Mouse (Mus musculus): ENCODE results near the gene Hoxd9. TPM values are rescaled to one million over a fixed set of nuclear protein-coding genes. Genes with fewer than 3 reads are reported as not detected.
A peak's percentile ranks its signal among the peaks of the same experiment; 100 is the strongest.

Hoxd9 gene
- polyA plus RNA-seq, 1 experiment from 2014 or later = 0.13 TPM

GRCm38 (mm10) chr2:74749337-74750121, 52.0 kb downstream of the Hoxd9 start:
- Histone ChIP-seq H3K4me3 (ENCODE audit: low read depth, low read length) (peak overlapping the region; percentile 18), H3K9ac (no peak overlapping the region), H3K4me2 (peak overlapping the region; percentile 54), H3K9me3 (ENCODE audit: low read depth, low read length) (no peaks in the 10 kb centered on the region), H3K27ac (ENCODE audit: low read depth) (no peak overlapping the region), H3K4me1 (ENCODE audit: insufficient read depth) (no peaks in the 10 kb centered on the region), H3K27me3 (ENCODE audit: insufficient read depth, low read length) (peaks cover 100% of the 10 kb centered on the region), H3K36me3 (ENCODE audit: insufficient read depth) (no peaks in the 10 kb centered on the region)
- peak; percentile 19; the same call in 1 of the 2 replicates for ATAC-seq (ENCODE audit: insufficient read depth)
- no peak for TF ChIP-seq CTCF (IDR thresholded peaks at IDR 0.05; ENCODE audit: low read depth)
- under 1% methylated on average over 47 of the region's 47 CpGs for WGBS
- DNase-seq = no peak

MicroRNAs encoded within 50 kb of the gene (microRNA counts, 519-probe panel; counts per million panel counts)
- microRNA mmu-miR-10b = 1,234 counts per million, percentile 5 among the panel's probes with 10 or more counts

Small RNA genes lying within 50 kb of the gene (microRNA-seq; reads per million reads assigned to microRNA genes)
- gene Gm44463 (ENCODE audit: borderline number of aligned reads) (not detected), gene Mir10b (ENCODE audit: borderline number of aligned reads) (687 reads per million, percentile 70 among the genes with 10 or more reads in this experiment)

Other genes starting within 250 kb of the Hoxd9 start
- 28.6 and 30.4 TPM in 2 replicates for gene Lnpk, start 118.3 kb upstream of the Hoxd9 start, polyA plus RNA-seq (2014; fragmentation: Nextera tagmentation; extraction: Ambion mirVana)
- gene Evx2, start 38.2 kb upstream of the Hoxd9 start, polyA plus RNA-seq (2014; fragmentation: Nextera tagmentation; extraction: Ambion mirVana) = not detected in 2 replicates
- not detected in 2 replicates for gene Hoxd13, start 29.4 kb upstream of the Hoxd9 start, polyA plus RNA-seq (2014; fragmentation: Nextera tagmentation; extraction: Ambion mirVana)
- not detected in 2 replicates for gene Hoxd12, start 22.7 kb upstream of the Hoxd9 start, polyA plus RNA-seq (2014; fragmentation: Nextera tagmentation; extraction: Ambion mirVana)
- not detected in 2 replicates for gene Hoxd11, start 18.2 kb upstream of the Hoxd9 start, polyA plus RNA-seq (2014; fragmentation: Nextera tagmentation; extraction: Ambion mirVana)
- gene Hoxd10, start 5.8 kb upstream of the Hoxd9 start, polyA plus RNA-seq (2014; fragmentation: Nextera tagmentation; extraction: Ambion mirVana) = 0.14 TPM in 1 of 2 replicates, not detected in the other
- gene Hoxd8, start 6.9 kb downstream of the Hoxd9 start, polyA plus RNA-seq (2014; fragmentation: Nextera tagmentation; extraction: Ambion mirVana) = 0.27 and 0.29 TPM in 2 replicates
- gene Hoxd3, start 14.2 kb downstream of the Hoxd9 start, polyA plus RNA-seq (2014; fragmentation: Nextera tagmentation; extraction: Ambion mirVana) = not detected in 2 replicates
- gene Hoxd4, start 14.2 kb downstream of the Hoxd9 start, polyA plus RNA-seq (2014; fragmentation: Nextera tagmentation; extraction: Ambion mirVana) = not detected in 2 replicates
- gene Gm28230, start 29.0 kb downstream of the Hoxd9 start, polyA plus RNA-seq (2014; fragmentation: Nextera tagmentation; extraction: Ambion mirVana) = not detected in 2 replicates
- gene Hoxd1, start 65.3 kb downstream of the Hoxd9 start, polyA plus RNA-seq (2014; fragmentation: Nextera tagmentation; extraction: Ambion mirVana) = 0.09 TPM in 1 of 2 replicates, not detected in the other
- gene Mtx2, start 128.1 kb downstream of the Hoxd9 start, polyA plus RNA-seq (2014; fragmentation: Nextera tagmentation; extraction: Ambion mirVana) = 122 and 125 TPM in 2 replicates

Data from lung, embryonic 14.5 days (tissue).